Mouse (Mus musculus) cerebellum, adult 2 months (tissue): Measurements from ENCODE around the gene Slu7.

Experiments used
- CTCF ChIP-seq: fragments of 200-500 bp; IDR thresholded peaks from 2 replicates; pipeline ENCODE4 v1.5.1; 2011; ENCODE audit warnings: low read depth, mild to moderate bottlenecking, control low read depth, low read length, moderate library complexity, borderline replicate concordance; ENCODE audit not compliant: insufficient read depth
- POLR2A ChIP-seq: fragments of 200-500 bp; IDR thresholded peaks from 2 replicates; pipeline ENCODE4 v1.6.1; 2011; ENCODE audit warnings: low read length, control low read depth, borderline replicate concordance; ENCODE audit not compliant: insufficient read depth

- no peak for TF ChIP-seq CTCF
- TF ChIP-seq POLR2A = no peak
Observed at GRCm38 (mm10) chr11:43426414-43426884, 7.1 kb upstream of the Slu7 start.
